Mouse (Mus musculus): ENCODE data around the gene Loxl3.

DNA sequence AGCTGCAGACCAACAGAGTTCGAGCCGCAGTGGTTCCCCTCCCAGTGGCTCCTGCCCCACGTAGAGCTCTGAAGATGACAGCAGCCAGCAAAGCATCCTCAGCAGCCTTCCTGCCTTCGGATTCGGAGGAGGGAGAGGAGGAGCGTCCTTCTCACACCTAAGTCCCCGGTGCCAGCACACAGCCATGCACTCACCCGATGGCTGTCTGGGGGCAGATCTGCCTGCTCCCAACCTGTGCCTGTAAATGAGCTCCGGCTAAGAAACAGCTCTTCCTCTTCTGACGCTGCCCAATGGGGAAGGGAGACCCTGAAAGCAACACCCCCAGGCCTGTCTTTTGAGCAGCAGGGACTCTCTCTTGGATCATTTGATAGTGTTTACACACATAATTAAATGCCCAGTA lies 4.2 kb upstream of the Loxl3 start:
- TF ChIP-seq CTCF (conservative IDR thresholded peaks at IDR 0.05; ENCODE audit: insufficient read depth, insufficient read length, low read depth, low read length) = no peak
- TF ChIP-seq POLR2A (IDR thresholded peaks at IDR 0.05; ENCODE audit: low read depth, low read length) = no peak

All from kidney, adult 2 months (tissue).